Mouse (Mus musculus): ENCODE results near the gene Phf21a. TPM values are rescaled to one million over a fixed set of nuclear protein-coding genes. Genes with fewer than 3 reads are reported as not detected.

Gene Phf21a
- total RNA-seq, 2 experiments from 2014 or later = 2.0 to 41.5 TPM

Other genes with a start within 250 kb of the Phf21a start
- 1.3 TPM in 1 of 2 replicates, not detected in the other for gene Chrm4, start 165.9 kb upstream of the Phf21a start, total RNA-seq (2015; ENCODE audit: low replicate concordance)
- not detected in 2 replicates for gene Chrm4, start 165.9 kb upstream of the Phf21a start, total RNA-seq (2017; ENCODE audit: low replicate concordance)
- gene Mdk, start 160.8 kb upstream of the Phf21a start, total RNA-seq (2015; ENCODE audit: low replicate concordance) = not detected in 2 replicates
- gene Mdk, start 160.8 kb upstream of the Phf21a start, total RNA-seq (2017; ENCODE audit: low replicate concordance) = not detected in 2 replicates
- not detected in 2 replicates for gene Gm9821, start 147.4 kb upstream of the Phf21a start, total RNA-seq (2015; ENCODE audit: low replicate concordance)
- gene Gm9821, start 147.4 kb upstream of the Phf21a start, total RNA-seq (2017; ENCODE audit: low replicate concordance) = 0.13 TPM in 1 of 2 replicates, not detected in the other
- 25.6 and 54.1 TPM in 2 replicates for gene Dgkz, start 117.3 kb upstream of the Phf21a start, total RNA-seq (2015; ENCODE audit: low replicate concordance)
- 8.7 and 11.9 TPM in 2 replicates for gene Dgkz, start 117.3 kb upstream of the Phf21a start, total RNA-seq (2017; ENCODE audit: low replicate concordance)
- gene Creb3l1, start 68.6 kb upstream of the Phf21a start, total RNA-seq (2015; ENCODE audit: low replicate concordance) = 1.4 TPM in 1 of 2 replicates, not detected in the other
- 0.08 and 0.51 TPM in 2 replicates for gene Creb3l1, start 68.6 kb upstream of the Phf21a start, total RNA-seq (2017; ENCODE audit: low replicate concordance)

Measured in erythroid progenitor cell, adult 5-6 weeks (primary cell).